Mouse (Mus musculus) heart, adult 18-20 months (tissue): ENCODE data around the gene Akap1. TPM values are rescaled to one million over a fixed set of nuclear protein-coding genes. Genes with fewer than 3 reads are reported as not detected.
"Not testable (repeated sequence)": the region's sequence is repeated elsewhere in the genome, so short reads cannot be mapped to it uniquely, and the experiment has no call there.

Source experiments
- DNase-seq, 2 experiments: peaks; one replicate each; pipeline ENCODE4 v3.0.0; 2021 to 2022; ENCODE audit warnings: mixed read lengths in 1 of 2
- long read RNA-seq, 2 experiments: library from polyadenylated mRNA; stranded (forward); transcript quantifications; one replicate each; pipeline ENCODE4 v2.0.0; 2021
- total RNA-seq, 2 experiments: library from RNA; stranded (reverse); gene quantifications; 2 replicates each; pipeline ENCODE4 v1.2.3; 2021

The Akap1 gene
- total RNA-seq = 100 to 1,000 TPM; 147 to 157 TPM
- long read RNA-seq, experiment 1, transcript Akap1-201 (11 exons, 3,758 nt) = major isoform, 128 of 152 reads
- long read RNA-seq, experiment 1, partial matches to known transcripts = 11 of 152 reads
- long read RNA-seq, experiment 1, other reads (novel, unspliced or antisense) = 12 of 152 reads
- long read RNA-seq, experiment 2, transcript Akap1-201 (11 exons, 3,758 nt) = major isoform, 47 of 63 reads
- long read RNA-seq, experiment 2, partial matches to known transcripts = 7 of 63 reads
- long read RNA-seq, experiment 2, other reads (novel, unspliced or antisense) = 8 of 63 reads

- peak; percentile 97 to 99 for DNase-seq
These were observed at the start of gene Akap1 for GRCm38 (mm10) chr11:88864458-88865197. Gene Akap1 (minus strand): TSS chr11:88864586.

GRCm38 (mm10) chr11:88909388-88910036, 45.1 kb upstream of the Akap1 start:
- DNase-seq = peak; percentile 79 to 80

- DNase-seq = peak; percentile 60 to 66
These were observed 44.3 kb upstream of the Akap1 start for GRCm38 (mm10) chr11:88908557-88909211.

- no peak for DNase-seq
These were observed 43.5 kb upstream of the Akap1 start for GRCm38 (mm10) chr11:88907886-88908285.

GRCm38 (mm10) chr11:88905621-88906020, 41.2 kb upstream of the Akap1 start:
- DNase-seq = no peak

- DNase-seq = no peak
These were observed 39.7 kb upstream of the Akap1 start for GRCm38 (mm10) chr11:88904080-88904479.

GRCm38 (mm10) chr11:88902762-88903161, 38.4 kb upstream of the Akap1 start:
- peak; percentile 32 to 43 for DNase-seq

- peak; percentile 65 to 78 for DNase-seq
These were observed 37.0 kb upstream of the Akap1 start for GRCm38 (mm10) chr11:88901341-88901802.

- DNase-seq = no peak
These were observed 35.2 kb upstream of the Akap1 start for GRCm38 (mm10) chr11:88899561-88899960.

GRCm38 (mm10) chr11:88898380-88898763, 34.0 kb upstream of the Akap1 start:
- no peak for DNase-seq

GRCm38 (mm10) chr11:88897624-88898379, 33.4 kb upstream of the Akap1 start:
- peak in 1 of 2 experiments; percentile 76 for DNase-seq

- peak; percentile 45 to 56 for DNase-seq
These were observed 31.4 kb upstream of the Akap1 start for GRCm38 (mm10) chr11:88895800-88896232.

- peak in 1 of 2 experiments; percentile 21 for DNase-seq
These were observed 30.8 kb upstream of the Akap1 start for GRCm38 (mm10) chr11:88895235-88895634.

GRCm38 (mm10) chr11:88894279-88894678, 29.9 kb upstream of the Akap1 start:
- DNase-seq = not testable (repeated sequence)

- DNase-seq = not testable (repeated sequence)
These were observed 29.1 kb upstream of the Akap1 start for GRCm38 (mm10) chr11:88893501-88893900.

- not testable (repeated sequence) for DNase-seq
These were observed 28.4 kb upstream of the Akap1 start for GRCm38 (mm10) chr11:88892789-88893188.

- peak; percentile 47 to 56 for DNase-seq
These were observed 27.7 kb upstream of the Akap1 start for GRCm38 (mm10) chr11:88891921-88892561.

- DNase-seq = not testable (repeated sequence)
These were observed 27.1 kb upstream of the Akap1 start for GRCm38 (mm10) chr11:88891446-88891845.

GRCm38 (mm10) chr11:88890904-88891303, 26.5 kb upstream of the Akap1 start:
- not testable (repeated sequence) for DNase-seq

GRCm38 (mm10) chr11:88888996-88889395, 24.6 kb upstream of the Akap1 start:
- no peak for DNase-seq
